Mouse (Mus musculus): ENCODE data around the gene Card10.

DNA sequence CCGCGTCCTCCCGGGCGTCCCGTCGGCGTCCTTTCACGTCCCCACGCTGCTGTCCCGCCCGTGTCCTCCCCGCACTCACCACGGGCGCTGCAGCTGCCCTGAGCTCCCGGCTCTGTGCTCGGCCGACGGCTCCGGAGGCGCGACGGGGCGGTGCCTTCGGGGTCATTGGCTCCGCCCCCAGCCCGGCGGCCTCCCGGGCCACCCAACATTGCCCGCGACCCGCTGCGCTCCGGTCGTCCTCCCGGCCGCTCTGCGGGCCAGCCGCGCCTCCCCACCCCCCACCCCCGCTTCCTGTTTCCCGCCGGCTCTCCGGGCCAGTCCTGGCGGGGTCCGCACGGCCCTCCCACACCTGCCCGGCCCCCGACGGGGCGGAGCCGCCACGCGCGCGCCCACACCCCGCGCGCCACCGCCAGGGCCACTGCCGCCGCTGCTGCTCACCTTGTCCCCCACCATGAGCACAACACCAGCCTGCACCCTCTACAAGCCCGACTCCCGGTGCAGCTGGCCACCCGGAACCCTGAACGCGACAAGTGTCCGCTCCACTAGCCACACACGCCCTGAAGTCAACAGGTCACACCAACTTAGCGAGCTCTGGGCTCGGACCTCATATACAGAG lies at the start of gene Card10:
- no peak for TF ChIP-seq CTCF (IDR thresholded peaks at IDR 0.05; ENCODE audit: control insufficient read depth, insufficient read depth, low read length)
- TF ChIP-seq POLR2A (IDR thresholded peaks at IDR 0.05; ENCODE audit: borderline replicate concordance, control insufficient read depth, low read depth, low read length): peak; percentile 63; the same call in 1 of the 2 replicates

All from bone marrow, adult 2 months (tissue).